Mouse (Mus musculus): ENCODE measurements at regions not wholly inside any gene's neighbourhood (a gene's known extent, or its start where the extent isn't known, plus 50 kb on each side); places are given as distances from the start of the nearest gene placed in this dataset.
"Not testable (repeated sequence)": the region's sequence is repeated elsewhere in the genome, so short reads cannot be mapped to it uniquely, and the experiment has no call there.

GRCm38 (mm10) chr4:31293752-31294151, 670.1 kb upstream of the Map3k7 start:
- Histone ChIP-seq H3K36me3 (replicated peaks) (no peaks in the 10 kb centered on the region), H3K27ac (replicated peaks) (no peak overlapping the region), H3K4me1 (peaks cover 10% of the 10 kb centered on the region), H3K9me3 (no peaks in the 10 kb centered on the region), H3K4me3 (no peak overlapping the region), H3K27me3 (replicated peaks; ENCODE audit: low read depth, poor library complexity, severe bottlenecking) (no peaks in the 10 kb centered on the region)
- WGBS: 48% methylated on average over 2 of the region's 2 CpGs
- no peak for DNase-seq (ENCODE audit: low spot score)

- 92% methylated on average over 3 of the region's 3 CpGs for WGBS
- Histone ChIP-seq H3K9me3 (no peaks in the 10 kb centered on the region), H3K4me1 (no peaks in the 10 kb centered on the region), H3K27ac (replicated peaks) (no peak overlapping the region), H3K4me3 (no peak overlapping the region), H3K27me3 (replicated peaks; ENCODE audit: low read depth, poor library complexity, severe bottlenecking) (no peaks in the 10 kb centered on the region), H3K36me3 (replicated peaks) (no peaks in the 10 kb centered on the region)
- no peak for DNase-seq (ENCODE audit: low spot score)
Observed at GRCm38 (mm10) chr4:31297848-31298247, 666.0 kb upstream of the Map3k7 start.

GRCm38 (mm10) chr4:31319269-31319668, 644.6 kb upstream of the Map3k7 start:
- Histone ChIP-seq H3K9me3 (no peaks in the 10 kb centered on the region), H3K4me3 (no peak overlapping the region), H3K27me3 (replicated peaks; ENCODE audit: low read depth, poor library complexity, severe bottlenecking) (no peaks in the 10 kb centered on the region), H3K36me3 (replicated peaks) (no peaks in the 10 kb centered on the region), H3K4me1 (peaks cover 19% of the 10 kb centered on the region), H3K27ac (replicated peaks) (no peak overlapping the region)
- WGBS: 37% methylated on average over 6 of the region's 6 CpGs
- DNase-seq (ENCODE audit: low spot score): no peak

GRCm38 (mm10) chr4:31320734-31321507, 643.0 kb upstream of the Map3k7 start:
- H3K4me3 ChIP-seq: no peak overlapping the region
- no peak overlapping the region for H3K27ac ChIP-seq (replicated peaks)
- no peak for DNase-seq (ENCODE audit: low spot score)
- 63% methylated on average over 8 of the region's 8 CpGs for WGBS
- no peaks in the 10 kb centered on the region for H3K36me3 ChIP-seq (replicated peaks)
- H3K4me1 ChIP-seq: peaks cover 19% of the 10 kb centered on the region
- no peaks in the 10 kb centered on the region for H3K9me3 ChIP-seq
- no peaks in the 10 kb centered on the region for H3K27me3 ChIP-seq (replicated peaks; ENCODE audit: low read depth, poor library complexity, severe bottlenecking)

- no peak overlapping the region for H3K27ac ChIP-seq (replicated peaks)
- 93% methylated on average over 3 of the region's 3 CpGs for WGBS
- DNase-seq (ENCODE audit: low spot score): no peak
Observed at GRCm38 (mm10) chr4:31323816-31324215, 640.1 kb upstream of the Map3k7 start.

GRCm38 (mm10) chr4:31328798-31329197, 635.1 kb upstream of the Map3k7 start:
- Histone ChIP-seq H3K4me3 (no peak overlapping the region), H3K27ac (replicated peaks) (no peak overlapping the region), H3K4me1 (peaks cover 7% of the 10 kb centered on the region; the same call in 1 of the 2 replicates), H3K36me3 (replicated peaks) (no peaks in the 10 kb centered on the region), H3K27me3 (replicated peaks; ENCODE audit: low read depth, poor library complexity, severe bottlenecking) (no peaks in the 10 kb centered on the region), H3K9me3 (no peaks in the 10 kb centered on the region)
- no peak for DNase-seq (ENCODE audit: low spot score)
- 48% methylated on average over 5 of the region's 5 CpGs for WGBS

More at GRCm38 (mm10) chr4:31323816-31324215, 640.1 kb upstream of the Map3k7 start:
- no peak overlapping the region for H3K4me3 ChIP-seq
- peaks cover 26% of the 10 kb centered on the region for H3K4me1 ChIP-seq
- no peaks in the 10 kb centered on the region for H3K27me3 ChIP-seq (replicated peaks; ENCODE audit: low read depth, poor library complexity, severe bottlenecking)
- no peaks in the 10 kb centered on the region for H3K9me3 ChIP-seq
- no peaks in the 10 kb centered on the region for H3K36me3 ChIP-seq (replicated peaks)

GRCm38 (mm10) chr4:31331053-31331452, 632.8 kb upstream of the Map3k7 start:
- no peak overlapping the region for H3K4me3 ChIP-seq
- DNase-seq (ENCODE audit: low spot score): no peak
- no peaks in the 10 kb centered on the region for H3K36me3 ChIP-seq (replicated peaks)
- no peak overlapping the region for H3K27ac ChIP-seq (replicated peaks)
- H3K4me1 ChIP-seq: peaks cover 7% of the 10 kb centered on the region; the same call in 1 of the 2 replicates
- H3K9me3 ChIP-seq: no peaks in the 10 kb centered on the region
- no peaks in the 10 kb centered on the region for H3K27me3 ChIP-seq (replicated peaks; ENCODE audit: low read depth, poor library complexity, severe bottlenecking)

GRCm38 (mm10) chr4:31335686-31336085, 628.2 kb upstream of the Map3k7 start:
- Histone ChIP-seq H3K4me1 (peaks cover 5% of the 10 kb centered on the region), H3K36me3 (replicated peaks) (no peaks in the 10 kb centered on the region), H3K27me3 (replicated peaks; ENCODE audit: low read depth, poor library complexity, severe bottlenecking) (no peaks in the 10 kb centered on the region), H3K9me3 (no peaks in the 10 kb centered on the region), H3K4me3 (no peak overlapping the region), H3K27ac (replicated peaks) (no peak overlapping the region)
- WGBS: 88% methylated on average over 3 of the region's 3 CpGs
- DNase-seq (ENCODE audit: low spot score): no peak

- Histone ChIP-seq H3K27ac (replicated peaks) (no peak overlapping the region; the same call in 1 of the 2 replicates), H3K36me3 (replicated peaks) (no peaks in the 10 kb centered on the region), H3K4me3 (no peak overlapping the region), H3K4me1 (peaks cover 5% of the 10 kb centered on the region), H3K9me3 (no peaks in the 10 kb centered on the region), H3K27me3 (replicated peaks; ENCODE audit: low read depth, poor library complexity, severe bottlenecking) (no peaks in the 10 kb centered on the region)
- DNase-seq (ENCODE audit: low spot score): no peak
- WGBS: 32% methylated on average over 4 of the region's 4 CpGs
Observed at GRCm38 (mm10) chr4:31337980-31338379, 625.9 kb upstream of the Map3k7 start.

GRCm38 (mm10) chr4:31343312-31344248, 620.3 kb upstream of the Map3k7 start:
- H3K27ac ChIP-seq (replicated peaks): no peak overlapping the region
- 83% methylated on average over 5 of the region's 5 CpGs for WGBS
- no peak for DNase-seq (ENCODE audit: low spot score)

GRCm38 (mm10) chr4:31354046-31354445, 609.9 kb upstream of the Map3k7 start:
- not testable (repeated sequence) for H3K36me3 ChIP-seq (replicated peaks); DNase-seq (ENCODE audit: low spot score); H3K4me3 ChIP-seq; H3K27ac ChIP-seq (replicated peaks); H3K4me1 ChIP-seq; H3K27me3 ChIP-seq (replicated peaks; ENCODE audit: low read depth, poor library complexity, severe bottlenecking); H3K9me3 ChIP-seq
- WGBS: 86% methylated on average over 2 of the region's 3 CpGs

More at GRCm38 (mm10) chr4:31343312-31344248, 620.3 kb upstream of the Map3k7 start:
- H3K4me3 ChIP-seq: no peak overlapping the region
- H3K4me1 ChIP-seq: no peaks in the 10 kb centered on the region
- H3K36me3 ChIP-seq (replicated peaks): no peaks in the 10 kb centered on the region
- no peaks in the 10 kb centered on the region for H3K27me3 ChIP-seq (replicated peaks; ENCODE audit: low read depth, poor library complexity, severe bottlenecking)
- H3K9me3 ChIP-seq: no peaks in the 10 kb centered on the region

- 90% methylated on average over 2 of the region's 2 CpGs for WGBS
- no peaks in the 10 kb centered on the region for H3K4me1 ChIP-seq
- no peak overlapping the region for H3K4me3 ChIP-seq
- no peak overlapping the region for H3K27ac ChIP-seq (replicated peaks)
- no peak for DNase-seq (ENCODE audit: low spot score)
- H3K36me3 ChIP-seq (replicated peaks): no peaks in the 10 kb centered on the region
- H3K9me3 ChIP-seq: no peaks in the 10 kb centered on the region
- no peaks in the 10 kb centered on the region for H3K27me3 ChIP-seq (replicated peaks; ENCODE audit: low read depth, poor library complexity, severe bottlenecking)
Observed at GRCm38 (mm10) chr4:31354953-31355352, 608.9 kb upstream of the Map3k7 start.
